Mouse (Mus musculus) CD8-positive naive resting alpha-beta T cell, adult 2 months (primary cell): ENCODE measurements around the gene Sae1.
"Not testable (repeated sequence)": the region's sequence is repeated elsewhere in the genome, so short reads cannot be mapped to it uniquely, and the experiment has no call there.

Source experiments
- DNase-seq, 2 experiments: peaks; one replicate each; pipeline ENCODE4 v3.0.0; 2022; ENCODE audit warnings: low read depth in 2 of 2, low spot score in 2 of 2

Gene Sae1

DNA sequence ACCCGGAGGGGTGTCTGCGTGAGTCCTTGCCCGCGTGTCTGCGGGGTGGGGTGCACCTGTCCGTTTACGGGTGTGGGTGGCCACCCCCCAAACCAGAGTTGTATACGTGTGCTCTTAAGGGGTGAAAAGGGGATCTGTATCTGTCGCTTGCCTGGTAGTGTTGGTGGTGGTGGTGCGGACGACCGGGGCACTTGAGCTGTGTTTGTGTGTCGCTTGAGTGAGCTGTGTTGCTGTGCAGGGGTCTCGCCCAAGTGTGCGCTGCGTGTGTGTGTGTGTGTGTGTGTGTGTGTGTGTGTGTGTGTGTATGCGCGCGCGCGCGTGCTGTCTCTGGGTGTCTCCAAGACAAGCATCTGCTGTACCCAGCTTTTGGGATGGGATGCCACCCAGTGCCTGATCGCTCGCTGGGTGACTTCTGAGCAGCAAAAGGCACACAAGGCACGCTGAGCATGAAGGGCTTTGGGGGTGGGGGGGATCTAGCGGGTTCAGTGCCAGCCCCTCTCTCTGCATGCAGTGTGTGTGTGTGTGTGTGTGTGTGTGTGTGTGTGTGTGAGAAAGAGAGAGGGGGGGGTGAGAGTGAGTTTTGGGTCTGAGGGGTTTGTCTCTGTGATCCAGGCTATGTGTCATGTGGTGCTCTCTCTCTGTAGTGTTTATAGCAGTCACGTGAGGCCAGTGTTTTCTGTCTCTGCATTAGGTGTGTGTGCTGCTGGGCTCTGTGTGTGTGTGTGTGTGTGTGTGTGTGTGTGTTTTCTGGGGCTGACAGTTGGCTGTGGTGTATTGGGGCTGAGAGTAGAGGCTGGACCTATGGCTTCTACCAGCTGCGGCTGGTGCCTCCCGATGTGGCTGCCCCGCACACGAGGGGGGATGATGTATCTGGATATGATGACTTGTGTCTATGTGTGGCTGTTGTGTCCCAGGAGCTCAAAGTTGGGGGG, 76.8 kb downstream of the Sae1 start:
- peak; percentile 60 for DNase-seq

GRCm38 (mm10) chr7:16310020-16310520, 77.5 kb downstream of the Sae1 start:
- peak; percentile 87 to 92 for DNase-seq

DNA sequence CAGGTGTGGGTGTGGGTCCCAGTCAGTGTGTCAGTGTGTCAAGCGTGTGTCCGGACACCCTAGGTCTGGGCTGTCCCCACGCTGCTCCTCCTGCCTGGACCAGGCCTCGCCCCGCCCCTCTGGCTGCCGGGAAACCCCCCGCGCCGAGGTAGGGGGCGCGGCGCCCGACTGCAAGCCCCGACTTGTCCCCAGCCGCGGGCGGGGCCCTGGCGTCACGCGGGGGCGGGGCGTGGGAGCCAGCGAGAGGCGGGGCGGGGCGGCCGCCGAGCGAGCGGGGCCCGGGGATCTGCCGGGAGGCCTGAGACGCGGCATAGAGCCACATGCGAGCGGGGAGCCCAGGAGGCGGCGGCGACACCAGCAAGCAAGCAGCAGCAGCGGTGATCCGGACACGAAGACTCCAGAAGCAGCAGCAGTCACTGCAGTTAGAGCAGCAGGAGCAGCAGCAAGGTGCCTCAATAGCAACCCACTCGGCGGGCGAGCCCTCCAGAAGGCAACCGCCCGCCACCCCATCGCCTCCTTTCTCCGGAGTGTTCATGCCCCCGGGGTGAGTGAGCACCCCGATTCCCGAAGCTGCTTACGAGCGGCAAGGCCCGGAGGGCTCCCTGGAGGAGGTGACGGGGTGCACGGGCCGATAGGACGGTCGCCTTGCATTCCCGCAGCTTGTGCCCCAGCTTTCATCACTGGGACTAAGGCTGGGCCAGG, 78.1 kb downstream of the Sae1 start:
- DNase-seq = peak; percentile 77 to 84

GRCm38 (mm10) chr7:16308555-16309317, 78.9 kb downstream of the Sae1 start:
- DNase-seq = no peak

GRCm38 (mm10) chr7:16308093-16308492, 79.5 kb downstream of the Sae1 start, which contains the start of gene Bbc3:
Bbc3 (plus strand) TSS chr7:16308393.
- DNase-seq = not testable (repeated sequence)

DNA sequence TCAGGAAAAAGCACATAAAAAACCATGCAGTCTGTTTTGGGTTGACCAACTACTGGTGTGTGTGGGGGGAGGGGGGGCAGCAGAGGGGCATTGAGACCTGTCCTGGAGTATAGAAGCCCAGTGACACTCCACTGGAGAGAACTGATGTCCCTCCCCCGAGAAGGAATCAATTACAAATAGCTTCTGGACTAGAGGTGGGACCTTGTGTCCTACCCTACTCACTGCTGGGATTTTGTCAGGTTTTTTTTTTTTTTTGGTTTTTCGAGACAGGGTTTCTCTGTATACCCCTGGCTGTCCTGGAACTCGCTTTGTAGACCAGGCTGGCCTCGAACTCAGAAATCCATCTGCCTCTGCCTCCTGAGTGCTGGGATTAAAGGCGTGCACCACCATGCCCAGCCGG, 80.5 kb downstream of the Sae1 start:
- DNase-seq = not testable (repeated sequence)

DNA sequence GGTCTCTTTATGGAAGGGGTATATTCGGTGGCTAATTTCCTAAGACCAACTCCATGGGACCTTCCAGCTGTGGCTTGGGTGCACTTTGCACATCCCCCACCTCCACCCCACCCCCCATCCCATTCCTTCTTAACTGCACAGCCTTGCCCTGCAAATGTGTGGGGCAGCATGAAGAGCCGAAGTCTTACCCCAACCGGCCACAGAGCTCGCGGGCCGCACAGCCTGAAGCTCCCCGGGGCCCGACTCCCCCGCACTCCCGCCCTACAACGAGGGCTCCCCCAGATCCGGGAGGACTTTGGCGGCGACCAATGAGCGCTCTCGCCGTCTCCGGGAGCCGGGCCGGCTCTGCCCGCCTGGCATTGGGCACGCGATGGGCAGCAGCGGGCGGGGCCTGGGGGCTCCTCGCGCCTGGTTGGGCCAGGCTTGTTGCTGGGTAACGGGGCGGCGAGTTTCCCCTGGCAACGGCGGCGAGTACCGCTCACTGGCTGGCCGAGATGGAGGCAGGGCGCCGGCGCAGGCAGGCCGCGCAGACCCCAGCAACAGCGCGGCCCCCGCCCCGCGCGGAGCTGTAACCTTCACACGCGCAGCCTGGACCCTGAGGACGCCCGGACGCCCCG, 88.1 kb downstream of the Sae1 start:
- peak in 1 of 2 experiments; percentile 33 for DNase-seq

DNA sequence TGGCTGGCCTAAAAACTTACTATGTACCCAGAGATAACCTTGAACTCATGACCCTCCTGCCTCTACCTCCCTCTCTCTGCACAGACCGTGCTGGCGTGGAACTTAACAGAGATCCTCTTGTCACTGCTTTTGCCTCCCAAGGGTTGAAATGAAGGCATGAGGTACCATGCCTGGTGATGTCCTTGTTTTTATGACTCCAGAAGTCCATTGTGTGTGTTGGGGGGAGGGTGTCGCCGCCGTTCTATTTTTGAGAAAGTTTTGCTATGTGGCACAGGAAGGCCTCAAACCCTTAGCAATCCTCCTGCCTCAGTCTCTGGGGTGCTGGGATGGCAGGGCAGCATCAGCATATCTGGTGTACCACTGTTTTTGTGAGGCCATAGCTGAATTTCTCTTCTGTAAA, 88.7 kb downstream of the Sae1 start:
- no peak for DNase-seq

- DNase-seq = no peak
These were observed 90.0 kb downstream of the Sae1 start for GRCm38 (mm10) chr7:16297616-16298015.

GRCm38 (mm10) chr7:16296766-16297390, 90.7 kb downstream of the Sae1 start:
- DNase-seq = peak; percentile 75 to 83

- no peak for DNase-seq
These were observed 91.5 kb downstream of the Sae1 start for GRCm38 (mm10) chr7:16296146-16296545.

- peak; percentile 59 to 62 for DNase-seq
These were observed 92.2 kb downstream of the Sae1 start for GRCm38 (mm10) chr7:16295321-16295900.

GRCm38 (mm10) chr7:16294837-16295236, 92.8 kb downstream of the Sae1 start:
- peak; percentile 94 to 96 for DNase-seq

- peak in 1 of 2 experiments; percentile 51 for DNase-seq
These were observed 93.3 kb downstream of the Sae1 start for GRCm38 (mm10) chr7:16294346-16294745.

DNA sequence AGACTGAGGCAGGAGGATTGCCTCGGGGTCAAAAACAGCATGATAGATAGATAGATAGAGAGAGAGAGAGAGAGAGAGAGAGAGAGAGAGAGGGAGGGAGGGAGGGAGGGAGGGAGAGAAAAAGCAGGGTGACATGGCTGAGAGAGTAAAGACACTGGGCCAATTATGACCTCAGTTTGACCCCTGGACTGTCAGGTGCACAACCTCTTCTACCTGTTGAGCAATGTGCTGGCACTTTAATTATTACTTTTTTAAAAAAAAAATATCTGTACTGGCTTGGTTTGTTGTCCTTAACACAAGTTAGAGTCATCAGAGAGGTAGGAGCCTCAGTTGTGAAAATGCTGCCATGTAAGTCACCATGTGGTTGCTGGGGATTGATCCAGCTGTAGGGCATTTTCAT, 99.8 kb downstream of the Sae1 start:
- DNase-seq = no peak

GRCm38 (mm10) chr7:16287016-16287415, 100.6 kb downstream of the Sae1 start:
- no peak for DNase-seq

DNA sequence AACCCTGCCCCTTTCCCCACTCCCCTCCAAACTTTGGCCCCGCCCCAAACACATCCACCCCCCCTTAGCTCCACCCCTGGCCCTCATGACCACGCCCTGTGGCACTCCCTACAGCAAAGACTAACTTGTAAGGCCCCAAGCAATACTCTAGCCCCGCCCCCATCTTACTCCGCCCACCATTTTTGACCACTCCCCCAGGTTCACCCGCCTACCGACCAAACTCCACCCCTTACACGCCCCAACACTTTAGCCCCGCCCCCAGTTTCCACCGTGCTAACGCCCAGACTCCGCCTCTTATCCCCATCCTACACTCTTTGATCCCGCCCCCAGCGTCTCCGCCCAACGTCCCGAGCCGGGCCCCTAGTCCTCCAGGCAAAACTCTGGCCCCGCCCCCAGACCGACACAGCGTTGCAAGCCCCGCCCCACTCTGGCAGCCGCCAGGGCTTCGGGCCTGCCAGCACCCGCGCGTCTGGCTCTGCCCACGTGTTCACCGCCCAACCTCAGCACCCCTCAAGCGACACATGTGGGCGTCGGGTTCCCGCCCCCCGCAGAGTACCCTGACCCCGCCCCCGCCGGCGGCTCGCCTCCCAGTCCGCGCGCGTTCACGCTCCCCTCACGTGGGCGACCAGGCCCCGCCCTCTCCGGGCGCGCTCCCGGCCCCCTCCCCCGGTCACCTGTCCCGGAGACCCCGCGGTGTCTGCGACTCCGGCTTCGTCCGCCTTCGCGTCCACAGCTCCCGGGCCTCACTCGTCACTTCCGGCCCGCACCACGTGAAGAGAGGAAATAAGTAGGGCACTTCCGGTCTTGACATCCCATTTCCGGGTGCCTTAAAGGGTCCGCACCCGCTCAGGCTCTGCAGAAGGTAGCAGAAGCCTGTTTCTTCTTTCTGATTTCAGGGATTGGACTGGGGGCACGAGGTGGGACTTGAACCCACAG, 101.3 kb downstream of the Sae1 start, which contains the start of gene Ccdc9:
Gene Ccdc9 (minus strand): TSS at position 770 of the 936 bp plus-strand sequence.
- DNase-seq = peak; percentile 99

GRCm38 (mm10) chr7:16285450-16286025, 102.1 kb downstream of the Sae1 start:
- DNase-seq = peak in 1 of 2 experiments; percentile 35
